Mouse (Mus musculus): ENCODE data around the gene Cd9.

DNA sequence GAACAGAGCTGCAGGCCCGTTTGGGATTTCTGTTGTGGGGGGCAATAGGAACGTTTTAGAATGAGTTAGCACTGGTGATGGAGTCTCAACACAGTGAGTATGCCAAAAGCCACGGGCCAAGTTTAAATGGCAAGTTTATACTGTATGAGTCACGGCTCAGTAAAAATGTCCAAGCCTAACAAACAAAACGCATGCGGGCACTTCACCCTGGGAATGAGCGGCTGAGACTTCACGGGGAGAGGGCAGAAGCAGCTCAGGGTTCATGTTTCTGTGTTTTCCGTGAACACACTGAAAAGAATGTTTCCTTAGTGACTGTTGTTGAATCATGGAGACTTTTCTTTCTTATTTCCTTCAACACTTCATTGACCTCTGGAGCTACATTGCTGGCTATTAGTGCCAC is 81.3 kb downstream of the Cd9 start:
- TF ChIP-seq CTCF (IDR thresholded peaks at IDR 0.05; ENCODE audit: low read depth) = no peak
- TF ChIP-seq EP300 (IDR thresholded peaks at IDR 0.05; ENCODE audit: low read depth) = no peak

Data from liver, postnatal 0 days (tissue).